Comparison of ENCODE assay signal across 8 mouse cellular contexts in genomic region chr10:95941768-95942425, GRCm38 (mm10). TPM values are rescaled to one million over a fixed set of nuclear protein-coding genes. Genes with fewer than 3 reads are reported as not detected.
DNase-seq lines count a peak whose midpoint lies in the region; ATAC-seq and TF ChIP-seq lines count a peak whose summit lies in the region.

No protein-coding gene starts in this region.

- 30% methylated on average over 6 of the region's 6 CpGs for WGBS in lung, adult 2 months
- WGBS in embryonic facial prominence, embryonic 14.5 days = 43% methylated on average over 6 of the region's 6 CpGs
- 36% methylated on average over 6 of the region's 6 CpGs for WGBS in intestine, embryonic 15.5 days
- WGBS in neural tube, embryonic 14.5 days = 56% methylated on average over 6 of the region's 6 CpGs

- DNase-seq in lung, adult 2 months = no peak
- no peak for DNase-seq in lung, postnatal 36 days
- DNase-seq in embryonic facial prominence, embryonic 14.5 days (ENCODE audit: low spot score) = no peak
- DNase-seq in left cerebral cortex, adult 18-20 months (ENCODE audit: low spot score in 2 of 2) = no peak
- DNase-seq in gastrocnemius, postnatal 36 days = no peak
- DNase-seq in gastrocnemius, adult 8-10 months (ENCODE audit: low spot score in 2 of 2) = no peak

- intact Hi-C loops in gastrocnemius, postnatal 36 days (cut with DNase I) = no loop called here

- no peaks in the 10 kb centered on the region for H3K36me3 ChIP-seq in embryonic facial prominence, embryonic 14.5 days (ENCODE audit: control insufficient read depth, insufficient read depth, low read length)
- no peaks in the 10 kb centered on the region for H3K36me3 ChIP-seq in intestine, embryonic 15.5 days
- no peaks in the 10 kb centered on the region for H3K36me3 ChIP-seq in neural tube, embryonic 14.5 days (ENCODE audit: control insufficient read depth, insufficient read depth, low read length)

- H3K9ac ChIP-seq in embryonic facial prominence, embryonic 14.5 days (ENCODE audit: low read depth, low read length) = no peak overlapping the region; the same call in 1 of the 2 replicates
- no peak overlapping the region; the same call in 1 of the 2 replicates for H3K9ac ChIP-seq in intestine, embryonic 15.5 days
- H3K9ac ChIP-seq in neural tube, embryonic 14.5 days (replicated peaks; ENCODE audit: low read depth, low read length) = no peak overlapping the region

- H3K4me1 ChIP-seq in lung, adult 2 months (ENCODE audit: control insufficient read depth, insufficient read depth, low read length) = peaks cover 11% of the 10 kb centered on the region; the same call in 1 of the 2 replicates
- peaks cover 15% of the 10 kb centered on the region for H3K4me1 ChIP-seq in embryonic facial prominence, embryonic 14.5 days (ENCODE audit: control insufficient read depth, insufficient read depth, low read length)
- 0 out of 2 replicates have a peak, but pooled peaks cover 6% of the 10 kb centered on the region for H3K4me1 ChIP-seq in intestine, embryonic 15.5 days (replicated peaks)
- peaks cover 15% of the 10 kb centered on the region for H3K4me1 ChIP-seq in neural tube, embryonic 14.5 days (ENCODE audit: control insufficient read depth, insufficient read depth, low read length)

- TF ChIP-seq POLR2A in lung, adult 2 months (IDR thresholded peaks at IDR 0.05; ENCODE audit: borderline replicate concordance, extremely low read depth, low read depth, low read length) = no peak

- no peaks in the 10 kb centered on the region for H3K9me3 ChIP-seq in embryonic facial prominence, embryonic 14.5 days (ENCODE audit: control insufficient read depth, low read length)
- H3K9me3 ChIP-seq in intestine, embryonic 15.5 days = no peaks in the 10 kb centered on the region
- H3K9me3 ChIP-seq in neural tube, embryonic 14.5 days (ENCODE audit: control insufficient read depth, low read length) = no peaks in the 10 kb centered on the region

- H3K4me3 ChIP-seq in lung, adult 2 months (replicated peaks; ENCODE audit: extremely low read depth, low read depth, low read length) = peak overlapping the region; percentile 99
- H3K4me3 ChIP-seq in embryonic facial prominence, embryonic 14.5 days (ENCODE audit: low read depth, low read length) = peak overlapping the region; percentile 91
- H3K4me3 ChIP-seq in intestine, embryonic 15.5 days (replicated peaks) = peak overlapping the region; percentile 87
- peak overlapping the region; percentile 84 for H3K4me3 ChIP-seq in neural tube, embryonic 14.5 days (ENCODE audit: low read depth, low read length)

- no peak for ATAC-seq in embryonic facial prominence, embryonic 14.5 days (ENCODE audit: low read depth)
- ATAC-seq in intestine, embryonic 15.5 days = no peak
- ATAC-seq in neural tube, embryonic 14.5 days (ENCODE audit: low read depth) = no peak

- no peak for TF ChIP-seq CTCF in lung, adult 2 months (IDR thresholded peaks at IDR 0.05; ENCODE audit: insufficient read depth, low read length)

- H3K27ac ChIP-seq in embryonic facial prominence, embryonic 14.5 days (replicated peaks; ENCODE audit: low read depth, low read length) = no peak overlapping the region
- no peak overlapping the region for H3K27ac ChIP-seq in intestine, embryonic 15.5 days
- no peak overlapping the region for H3K27ac ChIP-seq in neural tube, embryonic 14.5 days (ENCODE audit: low read depth, low read length)

- no peaks in the 10 kb centered on the region for H3K27me3 ChIP-seq in embryonic facial prominence, embryonic 14.5 days (replicated peaks; ENCODE audit: control insufficient read depth, insufficient read depth, low read length)
- H3K27me3 ChIP-seq in intestine, embryonic 15.5 days (replicated peaks) = no peaks in the 10 kb centered on the region
- no peaks in the 10 kb centered on the region for H3K27me3 ChIP-seq in neural tube, embryonic 14.5 days (ENCODE audit: control insufficient read depth, insufficient read depth, low read length)

- peak overlapping the region; percentile 79 for H3K4me2 ChIP-seq in embryonic facial prominence, embryonic 14.5 days (ENCODE audit: low read depth, low read length)
- peak overlapping the region; percentile 88 for H3K4me2 ChIP-seq in intestine, embryonic 15.5 days (replicated peaks)
- peak overlapping the region; percentile 81 for H3K4me2 ChIP-seq in neural tube, embryonic 14.5 days (ENCODE audit: low read depth, low read length)

RNA-seq across cellular contexts. Expression of gene Eea1, which starts 1.4 kb away (rescaled TPM):
- 4.3 and 5.1 TPM in 2 replicates for polyA plus RNA-seq in lung, adult 2 months (2012; rRNA removed)
- polyA plus RNA-seq in embryonic facial prominence, embryonic 14.5 days (2014; fragmentation: Nextera tagmentation; extraction: Ambion mirVana) = 23.1 and 24.0 TPM in 2 replicates
- 19.9 and 22.4 TPM in 2 replicates for polyA plus RNA-seq in intestine, embryonic 15.5 days (2015; fragmentation: Nextera tagmentation; extraction: Ambion mirVana)
- 24.7 and 30.1 TPM in 2 replicates for polyA plus RNA-seq in neural tube, embryonic 14.5 days (2014; fragmentation: Nextera tagmentation; extraction: Ambion mirVana)
- 10 to 100 TPM; 36.0 to 38.0 TPM for total RNA-seq in left cerebral cortex, adult 18-20 months (2021)
- 10 to 100 TPM; 18.1 to 23.3 TPM for total RNA-seq in gastrocnemius, postnatal 36 days (2021)
- 10 to 100 TPM; 19.7 to 26.8 (median 22.9) TPM for total RNA-seq in gastrocnemius, adult 8-10 months (2022)
